Mouse (Mus musculus): ENCODE results near the gene St13. TPM values are rescaled to one million over a fixed set of nuclear protein-coding genes. Genes with fewer than 3 reads are reported as not detected.

Gene St13
- total RNA-seq, 2 experiments from 2014 or later: 177 to 181 TPM

GRCm38 (mm10) chr15:81364271-81364670 lies 35.6 kb downstream of the St13 start:
- DNase-seq: no peak

GRCm38 (mm10) chr15:81362501-81362900 lies 37.4 kb downstream of the St13 start:
- DNase-seq: no peak

GRCm38 (mm10) chr15:81361417-81362015 lies 38.4 kb downstream of the St13 start:
- DNase-seq: no peak

GRCm38 (mm10) chr15:81361022-81361404 lies 38.9 kb downstream of the St13 start:
- no peak for DNase-seq

- peak; percentile 91 to 92 for DNase-seq
These were observed 39.4 kb downstream of the St13 start, which contains the start of gene Slc25a17 for GRCm38 (mm10) chr15:81360345-81361021. TSS of gene Slc25a17 (minus strand) at chr15:81360812.

- no peak for DNase-seq
These were observed 40.5 kb downstream of the St13 start for GRCm38 (mm10) chr15:81359421-81359820.

- no peak for DNase-seq
These were observed 40.9 kb downstream of the St13 start for GRCm38 (mm10) chr15:81358943-81359342.

- DNase-seq: no peak
These were observed 42.9 kb downstream of the St13 start for GRCm38 (mm10) chr15:81356946-81357345.

GRCm38 (mm10) chr15:81355146-81355761 lies 44.6 kb downstream of the St13 start:
- DNase-seq: no peak

GRCm38 (mm10) chr15:81352638-81353037 lies 47.2 kb downstream of the St13 start:
- DNase-seq: no peak

GRCm38 (mm10) chr15:81350401-81350800 lies 49.5 kb downstream of the St13 start:
- no peak for DNase-seq

- DNase-seq: no peak
These were observed 51.5 kb downstream of the St13 start for GRCm38 (mm10) chr15:81348366-81348765.

- DNase-seq: no peak
These were observed 52.4 kb downstream of the St13 start for GRCm38 (mm10) chr15:81347466-81347865.

GRCm38 (mm10) chr15:81341426-81341825 lies 58.5 kb downstream of the St13 start:
- no peak for DNase-seq

- no peak for DNase-seq
These were observed 60.7 kb downstream of the St13 start for GRCm38 (mm10) chr15:81339158-81339557.

GRCm38 (mm10) chr15:81336466-81336865 lies 63.4 kb downstream of the St13 start:
- no peak for DNase-seq

GRCm38 (mm10) chr15:81332517-81332916 lies 67.4 kb downstream of the St13 start:
- no peak for DNase-seq

GRCm38 (mm10) chr15:81330816-81331433 lies 69.0 kb downstream of the St13 start:
- DNase-seq: no peak

GRCm38 (mm10) chr15:81329721-81330369 lies 70.0 kb downstream of the St13 start:
- no peak for DNase-seq

- no peak for DNase-seq
These were observed 72.4 kb downstream of the St13 start for GRCm38 (mm10) chr15:81327501-81327900.

GRCm38 (mm10) chr15:81324979-81325378 lies 74.9 kb downstream of the St13 start:
- no peak for DNase-seq

GRCm38 (mm10) chr15:81320137-81320536 lies 79.7 kb downstream of the St13 start:
- no peak for DNase-seq

GRCm38 (mm10) chr15:81319462-81319861 lies 80.4 kb downstream of the St13 start:
- no peak for DNase-seq

All from layer of hippocampus, postnatal 36 days (tissue).